Comparison of ENCODE assay signal across 24 mouse cellular contexts in genomic region chr8:37237306-37237705, GRCm38 (mm10).
DNase-seq lines count a peak whose midpoint lies in the region; ATAC-seq and TF ChIP-seq lines count a peak whose summit lies in the region.
"Had no signal": no experiment of that assay in that cellular context is flagged by ENCODE, and none has a peak within 500 bp of the region (broad histone marks: within the 10 kb centered on the region; RNA-seq: fewer than 3 reads in every experiment).

No protein-coding gene starts in this region.

- no peaks in the 10 kb centered on the region for H3K27me3 ChIP-seq in hindbrain, postnatal 0 days (ENCODE audit: insufficient read depth, low read length)
- no peaks in the 10 kb centered on the region for H3K27me3 ChIP-seq in hindbrain, embryonic 16.5 days (replicated peaks; ENCODE audit: control insufficient read depth, insufficient read depth, low read length)
- H3K27me3 ChIP-seq: forebrain, embryonic 13.5 days; heart, embryonic 13.5 days; intestine, embryonic 15.5 days had no signal

- 85% methylated on average over 2 of the region's 2 CpGs for WGBS in hindbrain, postnatal 0 days
- 74% methylated on average over 2 of the region's 2 CpGs for WGBS in hindbrain, embryonic 16.5 days

- H3K36me3 ChIP-seq in hindbrain, postnatal 0 days (ENCODE audit: insufficient read depth, low read length): no peaks in the 10 kb centered on the region
- no peaks in the 10 kb centered on the region for H3K36me3 ChIP-seq in hindbrain, embryonic 16.5 days (ENCODE audit: control insufficient read depth, insufficient read depth, low read length)
- H3K36me3 ChIP-seq: forebrain, embryonic 10.5 days; heart, embryonic 10.5 days; heart, embryonic 13.5 days; intestine, embryonic 15.5 days had no signal

- no peak overlapping the region for H3K27ac ChIP-seq in hindbrain, postnatal 0 days
- H3K27ac ChIP-seq in hindbrain, embryonic 16.5 days (ENCODE audit: low read depth, low read length): no peak overlapping the region
- H3K27ac ChIP-seq: forebrain, embryonic 10.5 days; forebrain, embryonic 13.5 days; heart, adult 2 months; heart, embryonic 10.5 days; heart, embryonic 13.5 days; hindbrain, embryonic 14.5 days; intestine, embryonic 15.5 days had no signal

- H3K4me3 ChIP-seq in hindbrain, postnatal 0 days (ENCODE audit: low read length): no peak overlapping the region
- no peak overlapping the region for H3K4me3 ChIP-seq in hindbrain, embryonic 16.5 days (ENCODE audit: low read length)
- H3K4me3 ChIP-seq: forebrain, embryonic 10.5 days; forebrain, embryonic 13.5 days; heart, adult 2 months; heart, embryonic 10.5 days; heart, embryonic 13.5 days; intestine, embryonic 15.5 days had no signal

- H3K9ac ChIP-seq in hindbrain, postnatal 0 days (replicated peaks; ENCODE audit: low read length): no peak overlapping the region
- H3K9ac ChIP-seq in hindbrain, embryonic 16.5 days (ENCODE audit: low read depth, low read length): no peak overlapping the region
- H3K9ac ChIP-seq: forebrain, embryonic 13.5 days; heart, embryonic 13.5 days; hindbrain, embryonic 14.5 days; intestine, embryonic 15.5 days had no signal

- no peaks in the 10 kb centered on the region for H3K4me1 ChIP-seq in hindbrain, postnatal 0 days (ENCODE audit: insufficient read depth, low read length)
- H3K4me1 ChIP-seq in hindbrain, embryonic 16.5 days (ENCODE audit: control insufficient read depth, insufficient read depth, low read depth, low read length): no peaks in the 10 kb centered on the region
- H3K4me1 ChIP-seq: forebrain, embryonic 10.5 days; forebrain, embryonic 13.5 days; heart, embryonic 10.5 days; heart, embryonic 13.5 days; intestine, embryonic 15.5 days had no signal

- no peak overlapping the region for H3K4me2 ChIP-seq in hindbrain, postnatal 0 days (ENCODE audit: low read depth, low read length)
- no peak overlapping the region for H3K4me2 ChIP-seq in hindbrain, embryonic 16.5 days (ENCODE audit: low read length)
- H3K4me2 ChIP-seq: forebrain, embryonic 13.5 days; heart, embryonic 13.5 days; hindbrain, embryonic 14.5 days; intestine, embryonic 15.5 days had no signal

- no peak for DNase-seq in cerebellum, adult 9-10 months
- peak; percentile 52 to 65 for DNase-seq in cerebellum, postnatal 14 days
- DNase-seq in cerebellum, adult 18-20 months: no peak
- peak; percentile 21 for DNase-seq in hindbrain, postnatal 0 days (ENCODE audit: low spot score)
- DNase-seq: adrenal gland, adult 8-10 months; adrenal gland, postnatal 25 days; cerebellum, adult 8-10 months; gastrocnemius, postnatal 10 days; gastrocnemius, postnatal 36 days; heart, adult 2 months; heart, postnatal 14 days; heart, postnatal 4 days; kidney, adult 11 months; kidney, adult 8-10 months had no signal

- no peaks in the 10 kb centered on the region for H3K9me3 ChIP-seq in hindbrain, postnatal 0 days (ENCODE audit: low read length)
- H3K9me3 ChIP-seq in hindbrain, embryonic 16.5 days (ENCODE audit: control insufficient read depth, low read length): no peaks in the 10 kb centered on the region
- H3K9me3 ChIP-seq: forebrain, embryonic 10.5 days; forebrain, embryonic 13.5 days; heart, embryonic 10.5 days; heart, embryonic 13.5 days; intestine, embryonic 15.5 days had no signal

- 0 out of 2 replicates have a peak, but pooled peaks have one; percentile 49 for ATAC-seq in cerebellum, adult (ENCODE audit: insufficient number of reproducible peaks, low FRiP score, low TSS enrichment)
- ATAC-seq in hindbrain, postnatal 0 days: no peak
- ATAC-seq in hindbrain, embryonic 16.5 days: no peak
- ATAC-seq: activated CD4-positive, CD25-positive, alpha-beta regulatory T cell, adult 4 months; forebrain, embryonic 13.5 days; forebrain, embryonic 16.5 days; intestine, embryonic 15.5 days had no signal

- no peak for TF ChIP-seq CTCF in hindbrain, postnatal 0 days (IDR thresholded peaks at IDR 0.05; ENCODE audit: low read depth)

Comparison
In these comparisons a context has a peak if more than half of its experiments do, and no peak if none do; other contexts are left out.
1. DNase-seq: peak in cerebellum, postnatal 14 days (2 of 2) and hindbrain, postnatal 0 days (single experiment); none in cerebellum, adult 9-10 months (single experiment) and cerebellum, adult 18-20 months (0 of 2).